In the genomic region with DNA sequence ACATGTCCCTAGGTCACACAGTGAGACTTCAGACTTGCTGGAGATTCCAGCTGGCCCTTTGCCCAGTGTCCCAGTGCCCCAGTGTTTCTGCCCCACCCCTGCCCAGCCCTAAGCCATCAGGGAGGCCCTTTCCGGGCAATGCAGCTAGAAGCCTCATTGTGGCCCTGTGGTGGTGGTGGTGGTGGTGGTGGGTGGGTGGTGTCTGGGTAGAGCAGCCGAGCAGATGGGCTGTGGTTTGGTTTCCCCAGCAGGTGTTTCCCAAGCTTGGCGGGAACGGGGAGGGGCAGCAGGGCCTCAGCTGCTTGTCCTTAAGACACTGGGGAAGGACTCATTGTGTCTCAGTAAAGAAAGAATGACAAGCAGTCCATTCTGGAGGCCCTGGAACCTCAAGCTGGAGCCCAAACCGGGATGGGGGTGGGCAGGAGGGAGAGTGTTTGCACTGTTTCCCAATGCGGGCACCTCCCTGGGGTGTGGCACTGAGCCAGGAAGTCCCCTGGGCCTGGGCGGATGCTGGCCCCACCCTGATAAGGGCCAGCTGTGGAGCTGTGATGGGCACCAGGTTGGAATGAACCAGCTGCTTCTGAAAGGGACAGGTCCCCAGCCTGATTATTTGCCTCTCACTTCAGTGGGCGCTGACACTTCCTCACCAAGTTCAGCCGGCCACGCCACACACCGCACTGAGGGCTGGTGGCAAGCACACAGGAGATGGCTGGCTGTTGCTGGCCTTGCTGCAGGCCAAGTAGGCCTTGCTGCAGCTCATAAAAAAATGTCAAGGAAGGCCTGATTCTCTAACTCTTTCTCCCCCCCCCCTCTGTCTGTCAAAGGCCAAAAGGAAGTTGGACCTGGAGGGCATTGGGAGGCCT, we compare ENCODE assay signal across 8 mouse cellular contexts. TPM values are rescaled to one million over a fixed set of nuclear protein-coding genes. Genes with fewer than 3 reads are reported as not detected.
A peak's percentile ranks its signal among the peaks of the same experiment; 100 is the strongest.
DNase-seq lines count a peak whose midpoint lies in the region; ATAC-seq and TF ChIP-seq lines count a peak whose summit lies in the region.

No protein-coding gene starts in this region.

- H3K4me3 ChIP-seq in midbrain, embryonic 10.5 days, result 0 out of 2 replicates have a peak overlapping the region, but pooled peaks have one; percentile 7
- H3K4me3 ChIP-seq in midbrain, embryonic 15.5 days, result no peak overlapping the region
- 0 out of 2 replicates have a peak overlapping the region, but pooled peaks have one; percentile 1 for H3K4me3 ChIP-seq in embryonic facial prominence, embryonic 12.5 days
- H3K4me3 ChIP-seq in limb, embryonic 14.5 days (replicated peaks; ENCODE audit: low read length), result no peak overlapping the region
- no peak overlapping the region for H3K4me3 ChIP-seq in midbrain, postnatal 0 days (ENCODE audit: low read depth, low read length)

- H3K4me1 ChIP-seq in midbrain, embryonic 10.5 days, result peaks cover 83% of the 10 kb centered on the region
- peaks cover 23% of the 10 kb centered on the region for H3K4me1 ChIP-seq in midbrain, embryonic 15.5 days
- H3K4me1 ChIP-seq in embryonic facial prominence, embryonic 12.5 days, result peaks cover 49% of the 10 kb centered on the region
- peaks cover 37% of the 10 kb centered on the region for H3K4me1 ChIP-seq in limb, embryonic 14.5 days (ENCODE audit: control insufficient read depth, insufficient read depth, low read length)
- no peaks in the 10 kb centered on the region; the same call in 1 of the 2 replicates for H3K4me1 ChIP-seq in midbrain, postnatal 0 days (ENCODE audit: insufficient read depth, low read length)

- H3K9ac ChIP-seq in midbrain, embryonic 15.5 days, result no peak overlapping the region
- no peak overlapping the region for H3K9ac ChIP-seq in embryonic facial prominence, embryonic 12.5 days
- H3K9ac ChIP-seq in limb, embryonic 14.5 days (ENCODE audit: low read depth, low read length, severe bottlenecking), result 0 out of 2 replicates have a peak overlapping the region, but pooled peaks have one; percentile 2
- no peak overlapping the region for H3K9ac ChIP-seq in midbrain, postnatal 0 days (replicated peaks; ENCODE audit: low read length, poor library complexity, severe bottlenecking)

- intact Hi-C loops in heart, postnatal 14 days (cut with DNase I), result no loop called here

- ATAC-seq in midbrain, embryonic 15.5 days (replicated peaks), result no peak
- no peak for ATAC-seq in embryonic facial prominence, embryonic 12.5 days (ENCODE audit: insufficient number of reproducible peaks, insufficient read depth, low FRiP score, low TSS enrichment)
- 0 out of 2 replicates have a peak, but pooled peaks have one; percentile 10 for ATAC-seq in limb, embryonic 14.5 days (ENCODE audit: low FRiP score, low read depth)
- ATAC-seq in midbrain, postnatal 0 days (ENCODE audit: low FRiP score), result no peak

- H3K36me3 ChIP-seq in midbrain, embryonic 10.5 days, result peaks cover 33% of the 10 kb centered on the region
- no peaks in the 10 kb centered on the region for H3K36me3 ChIP-seq in midbrain, embryonic 15.5 days (replicated peaks)
- H3K36me3 ChIP-seq in embryonic facial prominence, embryonic 12.5 days, result no peaks in the 10 kb centered on the region
- H3K36me3 ChIP-seq in limb, embryonic 14.5 days (ENCODE audit: control insufficient read depth, insufficient read depth, low read length), result no peaks in the 10 kb centered on the region
- H3K36me3 ChIP-seq in midbrain, postnatal 0 days (ENCODE audit: insufficient read depth, low read length), result no peaks in the 10 kb centered on the region

- TF ChIP-seq CTCF in midbrain, postnatal 0 days (IDR thresholded peaks at IDR 0.05), result no peak

- DNase-seq in midbrain, embryonic 10.5 days (ENCODE audit: low spot score), result no peak
- peak; percentile 67 to 70 for DNase-seq in heart, postnatal 14 days
- DNase-seq in limb, embryonic 14.5 days (ENCODE audit: low spot score), result peak; percentile 35
- peak; percentile 40 for DNase-seq in midbrain, postnatal 0 days (ENCODE audit: low spot score)
- DNase-seq in embryo, embryonic 10 days (ENCODE audit: low spot score), result no peak
- no peak for DNase-seq in embryo, embryonic 10.5 days (ENCODE audit: low spot score)

- no peak overlapping the region for H3K4me2 ChIP-seq in midbrain, embryonic 15.5 days
- 0 out of 2 replicates have a peak overlapping the region, but pooled peaks have one; percentile 1 for H3K4me2 ChIP-seq in embryonic facial prominence, embryonic 12.5 days (replicated peaks)
- no peak overlapping the region for H3K4me2 ChIP-seq in limb, embryonic 14.5 days (replicated peaks; ENCODE audit: low read depth, low read length, severe bottlenecking)
- no peak overlapping the region for H3K4me2 ChIP-seq in midbrain, postnatal 0 days (ENCODE audit: low read depth, low read length, poor library complexity, severe bottlenecking)

- 69% methylated on average over 11 of the region's 11 CpGs for WGBS in midbrain, embryonic 10.5 days
- whole genome bisulfite sequencing in midbrain, embryonic 15.5 days, result 41% methylated on average over 11 of the region's 11 CpGs
- WGBS in embryonic facial prominence, embryonic 12.5 days, result 69% methylated on average over 11 of the region's 11 CpGs
- WGBS in limb, embryonic 14.5 days, result 65% methylated on average over 11 of the region's 11 CpGs
- 38% methylated on average over 11 of the region's 11 CpGs for WGBS in midbrain, postnatal 0 days

- peak overlapping the region; percentile 70 for H3K27ac ChIP-seq in midbrain, embryonic 10.5 days (replicated peaks)
- no peak overlapping the region for H3K27ac ChIP-seq in midbrain, embryonic 15.5 days
- peak overlapping the region; percentile 60 for H3K27ac ChIP-seq in embryonic facial prominence, embryonic 12.5 days
- no peak overlapping the region for H3K27ac ChIP-seq in limb, embryonic 14.5 days (replicated peaks; ENCODE audit: low read depth, low read length)
- no peak overlapping the region for H3K27ac ChIP-seq in midbrain, postnatal 0 days (ENCODE audit: low read depth, low read length)

- no peaks in the 10 kb centered on the region for H3K9me3 ChIP-seq in midbrain, embryonic 10.5 days (replicated peaks)
- H3K9me3 ChIP-seq in midbrain, embryonic 15.5 days, result no peaks in the 10 kb centered on the region
- no peaks in the 10 kb centered on the region for H3K9me3 ChIP-seq in embryonic facial prominence, embryonic 12.5 days
- H3K9me3 ChIP-seq in limb, embryonic 14.5 days (ENCODE audit: control insufficient read depth, low read length), result no peaks in the 10 kb centered on the region
- no peaks in the 10 kb centered on the region for H3K9me3 ChIP-seq in midbrain, postnatal 0 days (ENCODE audit: low read length)

- peaks cover 8% of the 10 kb centered on the region; the same call in 1 of the 2 replicates for H3K27me3 ChIP-seq in midbrain, embryonic 10.5 days (ENCODE audit: low read depth, poor library complexity, severe bottlenecking)
- H3K27me3 ChIP-seq in midbrain, embryonic 15.5 days (replicated peaks), result peaks cover under 1% of the 10 kb centered on the region; the same call in 1 of the 2 replicates
- H3K27me3 ChIP-seq in embryonic facial prominence, embryonic 12.5 days, result no peaks in the 10 kb centered on the region
- no peaks in the 10 kb centered on the region for H3K27me3 ChIP-seq in limb, embryonic 14.5 days (ENCODE audit: control insufficient read depth, insufficient read depth, low read length)
- no peaks in the 10 kb centered on the region for H3K27me3 ChIP-seq in midbrain, postnatal 0 days (ENCODE audit: insufficient read depth, low read length)

- TF ChIP-seq POLR2A in limb, embryonic 14.5 days (IDR thresholded peaks at IDR 0.05; ENCODE audit: borderline replicate concordance, extremely low read depth, insufficient read depth, insufficient read length), result no peak

RNA-seq across cellular contexts. Expression of gene E2f2, which starts 5.6 kb away (rescaled TPM):
- 10.3 and 10.8 TPM in 2 replicates for polyA plus RNA-seq in midbrain, embryonic 10.5 days (2016; fragmentation: Nextera tagmentation; extraction: Ambion mirVana)
- 2.2 and 2.3 TPM in 2 replicates for polyA plus RNA-seq in midbrain, embryonic 15.5 days (2015; fragmentation: Nextera tagmentation; extraction: Ambion mirVana)
- 8.3 and 8.7 TPM in 2 replicates for polyA plus RNA-seq in embryonic facial prominence, embryonic 12.5 days (2016; fragmentation: Nextera tagmentation; extraction: Ambion mirVana)
- 10 to 100 TPM in 1 of 2 experiments, 1 to 10 TPM in 1; 9.4 to 10.4 TPM for total RNA-seq in heart, postnatal 14 days (2021)
- 8.9 and 9.4 TPM in 2 replicates for polyA plus RNA-seq in limb, embryonic 14.5 days (2012; rRNA removed)
- 5.9 and 6.8 TPM in 2 replicates for polyA plus RNA-seq in limb, embryonic 14.5 days (2014; fragmentation: Nextera tagmentation; extraction: Ambion mirVana)
- 1.1 and 2.0 TPM in 2 replicates for total RNA-seq in midbrain, postnatal 0 days (2014; rRNA removed)
- polyA plus RNA-seq in midbrain, postnatal 0 days (2015; fragmentation: Nextera tagmentation; extraction: Ambion mirVana), result 0.46 and 0.50 TPM in 2 replicates

RNA-seq across cellular contexts. Expression of gene Asap3, which starts 28.3 kb away (rescaled TPM):
- polyA plus RNA-seq in midbrain, embryonic 10.5 days (2016; fragmentation: Nextera tagmentation; extraction: Ambion mirVana), result 6.0 and 7.1 TPM in 2 replicates
- 5.1 and 5.2 TPM in 2 replicates for polyA plus RNA-seq in midbrain, embryonic 15.5 days (2015; fragmentation: Nextera tagmentation; extraction: Ambion mirVana)
- polyA plus RNA-seq in embryonic facial prominence, embryonic 12.5 days (2016; fragmentation: Nextera tagmentation; extraction: Ambion mirVana), result 13.1 and 13.3 TPM in 2 replicates
- 10 to 100 TPM; 11.6 to 12.8 TPM for total RNA-seq in heart, postnatal 14 days (2021)
- polyA plus RNA-seq in limb, embryonic 14.5 days (2012; rRNA removed), result 22.9 and 26.6 TPM in 2 replicates
- 12.0 and 14.6 TPM in 2 replicates for polyA plus RNA-seq in limb, embryonic 14.5 days (2014; fragmentation: Nextera tagmentation; extraction: Ambion mirVana)
- 5.9 and 7.6 TPM in 2 replicates for total RNA-seq in midbrain, postnatal 0 days (2014; rRNA removed)
- polyA plus RNA-seq in midbrain, postnatal 0 days (2015; fragmentation: Nextera tagmentation; extraction: Ambion mirVana), result 3.7 and 4.1 TPM in 2 replicates

RNA-seq across cellular contexts. Expression of gene Id3, which starts 34.5 kb away (rescaled TPM):
- polyA plus RNA-seq in midbrain, embryonic 10.5 days (2016; fragmentation: Nextera tagmentation; extraction: Ambion mirVana), result 619 and 802 TPM in 2 replicates
- polyA plus RNA-seq in midbrain, embryonic 15.5 days (2015; fragmentation: Nextera tagmentation; extraction: Ambion mirVana), result 127 and 151 TPM in 2 replicates
- polyA plus RNA-seq in embryonic facial prominence, embryonic 12.5 days (2016; fragmentation: Nextera tagmentation; extraction: Ambion mirVana), result 612 and 623 TPM in 2 replicates
- total RNA-seq in heart, postnatal 14 days (2021), result 10 to 100 TPM; 85.4 to 93.7 TPM
- polyA plus RNA-seq in limb, embryonic 14.5 days (2012; rRNA removed), result 417 and 561 TPM in 2 replicates
- 500 and 565 TPM in 2 replicates for polyA plus RNA-seq in limb, embryonic 14.5 days (2014; fragmentation: Nextera tagmentation; extraction: Ambion mirVana)
- 121 and 208 TPM in 2 replicates for total RNA-seq in midbrain, postnatal 0 days (2014; rRNA removed)
- polyA plus RNA-seq in midbrain, postnatal 0 days (2015; fragmentation: Nextera tagmentation; extraction: Ambion mirVana), result 148 and 156 TPM in 2 replicates

Comparison
In these comparisons a context has a peak if more than half of its experiments do, and no peak if none do; other contexts are left out.
1. DNase-seq: peak in heart, postnatal 14 days (2 of 2), limb, embryonic 14.5 days (single experiment) and midbrain, postnatal 0 days (single experiment); none in midbrain, embryonic 10.5 days (single experiment), embryo, embryonic 10 days (single experiment) and embryo, embryonic 10.5 days (single experiment).
2. H3K27ac ChIP-seq: peak in midbrain, embryonic 10.5 days (single experiment) and embryonic facial prominence, embryonic 12.5 days (single experiment); none in midbrain, embryonic 15.5 days (single experiment), limb, embryonic 14.5 days (single experiment) and midbrain, postnatal 0 days (single experiment).
3. H3K4me3 ChIP-seq: peak in midbrain, embryonic 10.5 days (single experiment) and embryonic facial prominence, embryonic 12.5 days (single experiment); none in midbrain, embryonic 15.5 days (single experiment), limb, embryonic 14.5 days (single experiment) and midbrain, postnatal 0 days (single experiment).